Mouse (Mus musculus): ENCODE results near the gene Pex14.

Pex14 gene

GRCm38 (mm10) chr4:148985541-148986476 is 113.9 kb downstream of the Pex14 start:
- no peak for DNase-seq (ENCODE audit: low spot score in 2 of 2)

DNA sequence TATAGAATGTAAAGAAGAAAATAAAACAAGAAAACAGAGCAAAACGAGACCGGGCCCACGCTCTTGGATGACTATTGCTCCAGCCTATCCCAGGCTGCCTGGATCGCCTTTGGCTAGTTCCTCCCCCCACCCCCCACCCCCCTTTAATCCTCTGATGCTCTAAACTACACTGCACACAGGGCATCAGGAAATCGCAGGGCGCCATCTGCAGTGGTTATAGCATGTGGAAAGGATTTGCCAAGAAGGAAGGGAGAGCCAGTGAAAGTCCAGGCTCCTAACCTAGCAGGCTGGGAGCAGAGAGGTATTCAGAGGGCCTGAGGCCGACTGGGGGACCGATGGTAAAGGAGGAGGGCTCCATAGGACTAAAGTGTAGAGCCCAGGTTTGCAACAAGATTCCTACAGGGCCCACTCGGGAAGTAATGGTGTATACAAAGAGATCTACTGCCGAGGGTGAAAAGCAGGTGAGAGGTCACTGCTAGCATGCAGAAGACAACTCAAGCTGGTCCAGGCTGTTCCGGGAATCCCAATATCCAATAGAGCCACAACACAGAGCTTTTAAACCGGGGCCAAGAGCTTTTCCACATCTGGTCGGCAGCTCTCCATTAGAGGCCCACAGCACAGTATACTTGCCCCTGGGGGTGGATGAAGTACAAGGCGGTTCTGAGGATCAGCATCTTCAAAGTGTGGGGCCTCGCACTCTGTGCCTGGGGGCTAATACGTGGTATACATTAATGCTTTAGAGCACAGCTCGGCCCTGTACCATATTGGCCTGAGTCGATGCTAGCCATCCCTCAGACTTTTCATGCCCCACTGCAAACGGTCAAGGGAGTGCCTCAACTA is 114.8 kb downstream of the Pex14 start:
- no peak for DNase-seq (ENCODE audit: low spot score in 2 of 2)

DNA sequence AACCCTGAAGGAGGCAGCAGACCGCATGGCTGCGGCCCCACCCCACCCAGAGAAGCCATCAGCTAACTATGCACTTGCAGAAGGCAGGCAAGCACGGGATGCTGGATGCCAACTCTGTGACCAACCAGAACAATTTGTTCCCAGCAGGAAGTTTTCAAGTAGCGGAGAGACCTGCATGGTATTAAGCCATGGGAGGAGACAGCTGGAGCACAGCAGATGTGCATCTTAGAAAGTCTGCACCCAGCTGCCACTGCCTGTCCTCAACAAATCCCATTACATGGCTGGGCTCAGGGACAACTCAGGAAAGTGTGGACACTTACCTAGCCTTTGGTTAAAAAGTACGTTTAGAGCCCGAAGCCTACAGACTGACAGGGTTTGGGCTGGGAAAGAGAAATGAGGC is 117.4 kb downstream of the Pex14 start:
- DNase-seq (ENCODE audit: low spot score in 2 of 2): no peak

DNA sequence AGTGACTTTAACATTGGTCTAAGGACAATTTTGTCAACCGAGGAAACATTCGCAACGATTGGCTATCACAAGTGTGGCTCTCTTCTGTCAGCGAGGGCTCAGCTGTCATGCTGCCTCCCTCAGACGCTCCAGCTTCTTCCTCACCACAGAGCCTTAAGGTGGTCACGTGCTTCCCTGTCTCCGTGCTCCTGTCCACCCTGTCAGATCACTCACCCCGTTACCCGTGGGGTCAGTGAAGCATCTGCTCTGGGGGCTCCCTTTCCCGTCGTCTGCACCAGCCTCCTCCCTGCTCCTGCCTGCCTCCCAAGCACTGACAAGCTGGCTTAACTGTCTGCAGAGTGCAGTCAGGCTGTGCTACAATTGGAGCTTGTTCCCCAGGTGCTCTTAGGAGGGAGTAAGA is 119.8 kb downstream of the Pex14 start:
- no peak for DNase-seq (ENCODE audit: low spot score in 2 of 2)

DNA sequence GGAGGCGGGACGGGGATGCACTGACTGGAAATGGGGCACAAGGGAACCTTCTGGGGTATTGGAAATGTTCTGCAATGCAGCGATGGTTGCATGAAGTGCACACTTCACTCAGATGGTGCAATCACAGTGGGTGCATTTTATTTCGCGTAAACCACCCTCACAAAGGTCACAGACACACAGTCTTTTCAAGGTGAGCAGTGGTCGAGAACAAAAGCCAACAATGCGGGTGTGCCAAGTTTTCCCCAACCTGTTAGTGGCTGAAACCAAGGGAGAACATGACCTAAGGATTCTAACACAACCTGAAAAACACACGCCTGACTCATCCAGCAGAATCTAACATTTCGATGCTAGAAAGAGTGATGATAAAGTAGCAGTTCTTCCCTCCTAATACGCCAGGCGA is 120.8 kb downstream of the Pex14 start:
- DNase-seq (ENCODE audit: low spot score in 2 of 2): no peak

DNA sequence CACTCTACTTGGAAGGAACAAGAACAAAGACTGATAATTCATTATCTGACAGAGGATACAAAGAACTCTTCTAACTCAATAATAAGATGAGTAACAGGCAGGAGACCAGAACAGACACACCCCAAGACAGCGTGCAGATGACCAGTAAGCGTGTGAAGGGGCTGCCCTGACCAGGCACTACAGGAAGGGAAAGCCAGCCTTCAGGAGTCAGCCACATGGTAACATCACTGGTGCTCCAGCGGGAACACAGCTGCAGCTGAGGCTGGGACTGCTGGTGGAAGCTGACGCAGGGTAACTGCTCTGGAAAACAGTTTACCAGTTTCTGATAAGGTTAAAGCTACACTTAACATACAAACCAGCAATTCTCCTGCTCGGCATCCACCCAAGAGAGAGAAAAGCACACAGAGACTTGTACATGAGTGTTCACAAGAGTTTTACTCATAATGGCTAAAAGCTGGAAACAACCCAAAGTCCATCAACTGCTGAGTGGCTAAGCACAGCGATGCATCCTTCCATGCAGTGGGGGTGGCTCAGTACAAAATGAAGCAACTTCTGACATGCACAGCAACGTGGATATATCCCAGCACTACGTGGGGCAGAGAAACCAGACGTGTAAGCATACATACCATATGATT is 121.3 kb downstream of the Pex14 start:
- no peak for DNase-seq (ENCODE audit: low spot score in 2 of 2)

GRCm38 (mm10) chr4:148974833-148975232 is 124.8 kb downstream of the Pex14 start:
- no peak for DNase-seq (ENCODE audit: low spot score in 2 of 2)

DNA sequence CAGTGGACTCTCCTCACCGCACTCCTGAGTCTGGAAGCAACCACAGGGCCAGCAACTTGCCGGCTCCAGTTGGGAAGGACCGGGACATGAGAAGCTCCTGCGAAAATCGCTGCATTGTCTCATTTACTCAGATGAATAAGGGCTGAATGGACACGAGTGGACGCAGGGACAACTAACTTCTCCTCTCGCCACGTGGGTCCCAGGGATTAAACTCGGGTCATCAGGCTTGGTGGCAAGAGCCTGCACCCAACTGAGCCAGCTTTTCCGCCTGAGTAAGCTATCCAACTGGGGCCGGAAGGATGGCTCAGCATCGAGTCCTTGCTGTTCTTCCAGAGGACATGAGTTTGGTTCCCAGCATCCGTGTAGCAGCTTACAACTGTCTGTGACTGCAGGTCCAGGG is 126.3 kb downstream of the Pex14 start:
- DNase-seq (ENCODE audit: low spot score in 2 of 2): no peak

DNA sequence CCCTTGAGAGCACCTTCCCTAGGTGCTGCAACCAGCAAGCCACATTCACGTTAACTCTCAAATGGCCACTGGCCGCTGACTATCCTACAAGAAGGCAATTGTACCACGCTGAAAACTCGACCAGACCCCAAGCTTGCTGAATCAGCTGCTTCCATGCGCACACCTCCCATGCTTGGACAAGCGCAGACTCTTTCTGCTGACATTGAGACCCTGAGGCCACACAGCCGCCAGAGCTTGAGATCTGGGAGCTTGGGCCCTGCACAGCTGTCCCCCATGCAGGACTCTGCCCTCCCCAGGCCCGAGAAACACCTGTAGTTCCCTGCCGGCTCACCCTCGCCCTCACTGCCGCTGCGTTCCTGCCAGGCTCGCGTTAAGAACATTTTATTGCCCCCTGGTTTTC is 127.0 kb downstream of the Pex14 start:
- DNase-seq (ENCODE audit: low spot score in 2 of 2): no peak

- DNase-seq (ENCODE audit: low spot score in 2 of 2): no peak
Observed at GRCm38 (mm10) chr4:148971613-148972242, 127.9 kb downstream of the Pex14 start.

GRCm38 (mm10) chr4:148970742-148971141 is 128.9 kb downstream of the Pex14 start:
- DNase-seq (ENCODE audit: low spot score in 2 of 2): no peak

GRCm38 (mm10) chr4:148969610-148970009 is 130.1 kb downstream of the Pex14 start:
- DNase-seq (ENCODE audit: low spot score in 2 of 2): no peak

DNA sequence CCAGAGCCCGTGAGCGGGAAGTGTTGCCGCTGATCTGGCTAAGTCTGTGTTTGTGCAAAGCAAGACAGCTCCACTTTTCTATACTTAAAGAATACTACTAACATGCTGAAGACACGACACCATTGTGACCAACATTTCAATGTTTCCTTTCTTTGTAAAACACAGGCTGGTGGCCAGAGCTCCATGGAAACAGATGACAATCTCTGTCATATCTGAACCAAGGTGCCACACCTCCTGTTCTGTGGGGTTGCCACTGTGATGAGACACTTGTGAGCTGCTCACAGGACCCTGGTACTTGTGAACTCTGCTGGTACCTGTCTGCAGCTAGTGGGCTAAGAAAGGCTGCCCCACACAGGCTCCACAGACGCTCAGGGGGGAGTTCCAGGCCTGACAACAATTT is 130.8 kb downstream of the Pex14 start:
- no peak for DNase-seq (ENCODE audit: low spot score in 2 of 2)

- DNase-seq (ENCODE audit: low spot score in 2 of 2): no peak
Observed at GRCm38 (mm10) chr4:148966132-148966531, 133.5 kb downstream of the Pex14 start.

DNA sequence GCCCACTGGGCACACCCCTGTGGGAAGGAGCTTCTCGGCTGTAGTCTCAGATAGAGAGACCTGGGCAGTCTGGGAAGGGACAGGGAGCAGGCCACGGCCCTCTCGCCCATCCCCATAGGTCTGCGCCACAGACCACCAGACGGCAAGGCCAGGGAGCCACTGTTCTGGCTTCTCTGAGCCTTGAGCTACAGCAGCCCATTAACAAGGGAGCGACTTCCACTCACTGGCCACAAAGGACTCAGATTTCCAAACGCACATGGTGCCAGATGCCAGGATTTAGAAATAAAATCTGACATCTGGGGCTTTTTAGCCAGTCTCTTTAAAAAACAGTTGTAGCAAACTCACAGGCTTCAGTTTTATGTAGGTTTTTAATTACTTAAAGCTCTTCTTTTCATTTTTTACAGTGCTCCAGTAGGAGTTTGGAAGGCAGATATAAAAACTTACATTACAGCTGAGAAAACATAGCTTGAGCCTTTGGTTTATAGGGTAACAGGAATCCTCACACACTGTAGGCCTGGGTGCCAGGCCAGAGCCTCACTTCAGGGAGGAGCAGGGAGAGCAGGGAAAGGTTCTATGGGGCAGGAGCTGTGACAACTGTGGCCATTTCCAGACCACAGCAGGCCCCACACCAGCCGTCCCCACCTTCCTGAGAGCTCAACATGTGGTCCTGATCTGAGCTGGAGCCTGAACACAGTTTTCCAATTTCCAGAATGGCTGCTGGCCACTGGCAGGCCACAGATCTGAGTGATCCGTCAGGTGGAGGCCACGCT is 134.9 kb downstream of the Pex14 start:
- DNase-seq (ENCODE audit: low spot score in 2 of 2): no peak

- no peak for DNase-seq (ENCODE audit: low spot score in 2 of 2)
Observed at GRCm38 (mm10) chr4:148962096-148962495, 137.6 kb downstream of the Pex14 start.

DNA sequence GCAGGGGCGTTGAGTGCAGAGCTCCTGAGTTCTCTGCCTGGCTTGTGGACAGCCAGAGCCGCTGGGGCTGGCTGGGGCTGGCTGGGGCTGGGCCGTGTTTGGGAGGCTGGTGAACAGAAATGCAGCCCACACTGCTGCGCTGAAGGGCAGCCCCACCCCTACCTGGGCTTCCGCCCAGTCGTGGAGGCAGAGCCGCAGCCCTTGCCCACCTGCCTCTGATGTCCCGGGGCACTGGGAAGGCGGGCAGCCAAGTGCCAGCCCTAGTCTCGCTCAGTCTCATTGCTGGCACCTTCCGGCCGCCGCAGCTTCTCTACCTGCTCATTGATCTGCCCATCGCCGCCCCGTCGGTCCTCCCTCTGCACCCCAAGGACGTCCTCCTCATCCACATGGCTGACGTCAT is 138.6 kb downstream of the Pex14 start:
- DNase-seq (ENCODE audit: low spot score in 2 of 2): no peak

DNA sequence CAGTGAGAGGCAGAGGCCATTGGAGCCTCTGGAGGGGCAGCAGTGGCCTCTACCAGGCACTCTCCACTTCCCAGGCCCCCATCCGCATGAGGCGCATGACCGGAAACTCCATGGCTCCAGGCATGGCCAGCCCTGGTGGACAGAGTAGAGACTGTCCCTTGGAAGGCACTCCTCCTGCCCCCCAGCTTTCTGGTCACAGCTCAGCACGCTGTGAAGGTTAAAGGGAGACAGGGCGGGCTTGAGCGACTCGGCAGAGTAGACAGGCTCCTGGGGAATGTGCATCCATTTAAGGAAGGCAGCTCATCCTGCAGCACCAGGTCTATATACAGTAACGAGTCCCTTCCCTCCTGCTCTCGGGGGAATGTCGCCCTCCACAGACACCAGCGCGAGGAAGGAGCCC is 139.7 kb downstream of the Pex14 start:
- DNase-seq (ENCODE audit: low spot score in 2 of 2): no peak

DNA sequence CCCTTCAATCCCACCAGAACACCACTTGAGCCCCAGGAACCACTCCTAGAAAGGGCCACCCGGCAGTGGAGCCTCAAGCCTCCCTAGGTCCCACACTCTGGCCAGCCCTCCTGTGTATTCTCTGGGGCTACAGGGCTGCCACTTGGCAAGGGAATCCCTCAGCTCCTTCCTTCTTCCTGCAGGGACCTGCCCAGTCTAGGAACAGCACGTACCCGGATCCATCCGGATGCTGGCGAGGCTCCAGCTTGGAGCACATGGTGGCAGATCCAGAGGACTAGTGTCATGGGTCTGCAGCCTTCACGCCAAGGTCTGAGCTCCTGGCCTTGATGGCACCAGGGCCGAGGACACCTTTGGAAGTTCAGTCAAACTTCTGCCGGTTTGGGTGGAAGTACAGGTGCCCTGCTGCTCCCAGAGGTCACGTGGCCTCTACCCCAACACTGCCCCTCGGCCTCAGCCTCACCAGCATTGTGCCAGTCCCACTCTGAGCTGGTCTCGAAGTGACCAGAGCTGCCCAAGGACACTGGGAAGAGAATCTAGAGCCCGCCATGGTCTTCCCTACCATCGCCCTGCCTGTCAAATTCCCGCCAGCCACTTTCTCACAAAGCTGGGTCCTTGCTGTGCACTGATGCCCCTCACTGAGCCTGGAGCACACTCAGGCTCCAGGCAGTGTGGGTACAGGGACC is 144.4 kb downstream of the Pex14 start:
- DNase-seq (ENCODE audit: low spot score in 2 of 2): no peak
